Mouse (Mus musculus) large intestine, adult 2 months (tissue): Measurements from ENCODE around the gene Olfr1441. TPM values are rescaled to one million over a fixed set of nuclear protein-coding genes. Genes with fewer than 3 reads are reported as not detected.

Experiments
- DNase-seq: peaks from one replicate; pipeline ENCODE4 v3.0.0-alpha.2; 2012; ENCODE audit warnings: low read depth, low spot score
- WGBS: fragments of 180-500 bp; shearing (Covaris S2); methylation state at CpG from one replicate; pipeline ENCODE4 v1.1.7; 2018; 5-methylcytosine and 5-hydroxymethylcytosine counted together
- polyA plus RNA-seq: library from polyadenylated mRNA; depleted of rRNA; stranded (reverse); fragments of >200 nt; gene quantifications from 2 replicates; pipeline ENCODE4 v1.2.3, GENCODE M21; 2012; rRNA removed

Gene Olfr1441
- not detected in 2 replicates for polyA plus RNA-seq

- no peak for DNase-seq
Measured at GRCm38 (mm10) chr19:12417361-12417760, at the start of gene Olfr1441. TSS of gene Olfr1441 (plus strand) at chr19:12417433.

DNA sequence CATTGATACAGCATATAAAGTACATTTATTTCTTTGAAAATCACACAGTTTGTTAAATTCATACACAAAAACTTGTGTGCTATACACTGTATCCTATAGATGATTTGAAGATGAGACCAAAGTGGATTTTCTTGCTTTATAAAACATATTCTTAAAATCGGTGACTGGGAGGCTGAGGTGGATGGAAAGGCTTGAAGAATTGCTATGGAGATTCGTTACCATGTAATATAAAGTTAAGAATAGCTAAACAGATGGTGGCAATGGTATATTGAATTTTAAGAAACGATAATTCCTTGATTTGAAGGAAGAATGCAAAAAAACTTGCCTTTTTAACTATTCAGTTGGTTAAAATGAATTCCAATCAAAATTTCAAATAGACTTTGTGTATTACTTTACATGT lies 44.2 kb upstream of the Olfr1441 start:
- 67% methylated on average over 3 of the region's 3 CpGs for WGBS
- no peak for DNase-seq

DNA sequence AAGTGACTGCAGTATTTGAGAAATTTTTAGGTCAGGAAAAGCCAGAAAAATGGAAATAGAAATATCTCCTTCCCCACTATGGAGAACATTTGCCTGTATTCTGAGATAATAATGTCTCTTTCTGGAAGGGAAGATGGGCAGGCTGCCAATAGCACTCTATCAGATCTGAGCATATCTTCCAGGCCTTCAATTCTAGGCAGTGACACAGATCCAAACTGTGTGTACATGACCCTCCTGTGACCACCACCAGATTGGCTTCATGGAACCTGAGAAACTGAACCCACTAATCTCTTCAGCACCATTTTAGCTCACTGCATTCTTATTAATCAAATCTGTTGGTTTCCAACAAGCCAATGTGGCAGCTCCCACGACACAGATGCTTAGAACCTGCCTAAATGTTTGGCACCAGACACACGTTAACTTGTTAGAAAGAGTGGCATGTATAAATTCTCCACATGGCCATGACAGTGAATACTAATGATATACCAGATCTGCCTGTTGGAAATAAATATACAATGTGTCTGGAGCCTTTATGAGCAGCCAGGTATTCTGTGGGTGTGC lies 42.7 kb upstream of the Olfr1441 start:
- DNase-seq = no peak
- WGBS = 58% methylated on average over 2 of the region's 2 CpGs

DNA sequence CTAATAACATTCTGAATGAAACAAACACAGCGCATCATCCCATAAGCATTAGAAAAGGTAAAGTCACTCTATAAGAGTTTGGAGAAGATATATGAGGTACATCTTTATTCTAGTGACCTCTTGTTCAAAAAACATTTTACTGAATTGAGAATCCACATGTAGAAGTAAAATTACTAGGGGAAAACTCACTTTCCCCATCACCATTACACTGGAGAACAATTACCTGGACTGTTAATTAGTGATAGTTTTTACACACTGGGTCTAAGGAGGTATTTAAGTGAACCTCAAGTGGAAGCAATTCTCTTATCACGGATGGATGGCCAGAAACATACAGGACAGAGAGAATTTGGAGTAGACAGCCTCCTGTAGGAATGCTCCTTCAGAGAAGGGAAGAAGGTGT lies 30.3 kb upstream of the Olfr1441 start, which contains the start of gene Olfr1440:
Gene Olfr1440, plus strand, starts transcription at position 301 of the 400 bp plus-strand sequence.
- 80% methylated on average over 2 of the region's 2 CpGs for WGBS
- no peak for DNase-seq

DNA sequence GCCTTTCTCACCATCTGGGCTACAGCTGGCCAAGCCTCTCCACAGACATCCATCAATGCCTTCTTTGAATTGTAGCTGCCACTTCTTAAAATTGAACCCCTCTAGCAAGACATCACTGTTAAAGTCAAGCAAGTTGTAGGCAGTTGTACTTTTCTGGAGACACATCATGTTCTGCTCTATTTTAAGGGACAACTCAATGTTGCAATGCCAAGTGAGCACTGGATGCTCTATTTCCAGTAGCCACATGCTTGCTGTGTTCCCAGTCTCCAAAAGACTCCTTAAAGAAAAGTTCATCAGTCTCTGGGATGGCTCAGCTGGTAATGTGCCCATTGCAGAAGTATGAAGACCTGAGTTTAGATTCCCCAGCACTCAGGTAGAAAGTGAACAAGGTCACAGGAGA lies 3.5 kb upstream of the Olfr1441 start:
- DNase-seq = no peak

DNA sequence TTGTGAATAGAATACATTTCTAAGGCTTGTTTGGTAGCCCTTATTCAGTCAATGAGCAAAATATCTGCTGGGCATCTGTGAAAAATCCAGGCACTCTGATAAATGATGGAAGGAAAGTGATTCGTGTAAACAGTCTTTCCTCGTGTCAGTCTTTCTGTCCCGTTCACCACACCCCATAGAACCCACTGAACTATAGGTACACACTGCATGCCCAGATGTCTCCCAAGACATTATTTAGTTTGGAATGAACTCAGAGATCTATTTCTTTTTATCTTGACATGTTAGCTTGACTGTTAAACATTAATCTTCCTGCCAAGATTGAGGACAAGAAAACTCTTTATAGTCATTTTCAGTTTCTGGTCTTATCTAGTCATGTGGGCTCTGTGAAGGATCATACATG lies 1.1 kb downstream of the Olfr1441 start:
- no peak for DNase-seq
- WGBS = 18% methylated on average over 3 of the region's 3 CpGs

- WGBS = 77% methylated on average over 6 of the region's 6 CpGs
- no peak for DNase-seq
Measured at GRCm38 (mm10) chr19:12420555-12420954, 3.3 kb downstream of the Olfr1441 start.

DNA sequence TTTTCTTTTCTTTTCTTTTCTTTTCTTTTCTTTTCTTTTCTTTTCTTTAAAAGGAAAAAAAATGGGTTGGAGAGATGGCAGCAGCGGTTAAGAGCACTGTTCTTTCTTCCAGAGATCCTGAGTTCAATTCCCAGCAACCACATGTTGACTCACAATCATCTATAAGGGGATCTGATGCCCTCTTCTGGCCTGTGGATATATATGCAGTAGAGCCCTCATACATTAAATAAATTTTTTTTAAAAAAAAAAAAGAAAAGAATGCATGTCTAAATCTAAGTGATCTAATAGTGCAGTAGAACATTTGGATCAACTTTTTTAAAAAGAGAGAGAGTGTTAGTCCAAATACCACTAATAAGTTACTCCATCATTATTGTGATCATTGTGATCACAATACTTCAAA lies 4.4 kb downstream of the Olfr1441 start:
- 90% methylated on average over 1 of the region's 1 CpGs for WGBS
- no peak for DNase-seq

GRCm38 (mm10) chr19:12427101-12427500 lies 9.9 kb downstream of the Olfr1441 start:
- no peak for DNase-seq
- 75% methylated on average over 5 of the region's 5 CpGs for WGBS

- no peak for DNase-seq
- WGBS = 94% methylated on average over 6 of the region's 6 CpGs
Measured at GRCm38 (mm10) chr19:12427605-12428004, 10.4 kb downstream of the Olfr1441 start, which contains the start of gene Pfpl. TSS of gene Pfpl (plus strand) at chr19:12427905.

DNA sequence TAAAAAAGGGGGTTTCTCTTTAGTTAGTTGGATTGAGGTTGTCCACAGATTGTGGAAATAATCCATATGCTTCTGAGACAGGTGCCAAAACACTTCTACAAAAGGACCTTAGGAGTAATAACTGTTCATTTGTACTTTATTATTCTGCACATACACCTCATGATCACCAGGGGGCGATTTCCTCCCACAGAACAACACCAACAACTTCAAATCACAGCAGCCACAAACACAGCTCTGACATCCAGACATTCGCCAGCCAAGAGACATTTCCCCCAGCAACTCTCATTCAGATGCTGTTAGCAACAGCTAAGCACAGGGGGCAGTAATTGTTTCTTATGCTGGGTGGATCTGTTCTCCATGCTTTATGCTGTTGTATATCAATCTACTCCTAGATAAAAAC lies 15.8 kb downstream of the Olfr1441 start:
- no peak for DNase-seq
- WGBS = 3% methylated on average over 2 of the region's 2 CpGs

- 79% methylated on average over 4 of the region's 4 CpGs for WGBS
- no peak for DNase-seq
Measured at GRCm38 (mm10) chr19:12435011-12435416, 17.8 kb downstream of the Olfr1441 start.

GRCm38 (mm10) chr19:12435750-12436524 lies 18.7 kb downstream of the Olfr1441 start:
- WGBS = 63% methylated on average over 4 of the region's 4 CpGs
- DNase-seq = no peak

DNA sequence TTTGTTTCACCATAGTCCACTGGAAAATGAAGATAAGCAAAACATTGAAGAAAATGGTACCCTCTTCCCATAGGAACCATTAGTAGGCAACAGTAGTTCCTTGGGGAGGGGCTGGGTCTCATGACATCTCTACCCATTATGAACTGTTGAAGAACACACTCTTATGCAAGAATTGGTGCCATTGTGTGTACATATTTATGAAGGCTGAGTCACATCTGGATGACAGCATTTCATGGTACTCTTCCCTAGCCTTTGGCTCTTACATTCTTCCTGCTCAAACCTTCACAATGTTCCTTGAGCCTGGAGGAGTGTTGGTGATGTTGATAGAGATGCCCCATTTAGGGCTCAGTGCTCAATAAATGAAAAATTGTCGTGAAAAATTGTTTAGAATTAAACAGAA lies 22.3 kb downstream of the Olfr1441 start:
- 45% methylated on average over 1 of the region's 1 CpGs for WGBS
- DNase-seq = no peak

- DNase-seq = no peak
- WGBS = 50% methylated on average over 5 of the region's 5 CpGs
Measured at GRCm38 (mm10) chr19:12440103-12440725, 23.0 kb downstream of the Olfr1441 start.

- 73% methylated on average over 4 of the region's 4 CpGs for WGBS
- DNase-seq = no peak
Measured at GRCm38 (mm10) chr19:12442560-12442959, 25.3 kb downstream of the Olfr1441 start.

- WGBS = 65% methylated on average over 3 of the region's 3 CpGs
- DNase-seq = no peak
Measured at GRCm38 (mm10) chr19:12445014-12445413, 27.8 kb downstream of the Olfr1441 start.

- no peak for DNase-seq
Measured at GRCm38 (mm10) chr19:12457401-12458066, 40.3 kb downstream of the Olfr1441 start.

GRCm38 (mm10) chr19:12459516-12459915 lies 42.3 kb downstream of the Olfr1441 start:
- WGBS = 67% methylated on average over 4 of the region's 4 CpGs
- DNase-seq = no peak

More at GRCm38 (mm10) chr19:12457401-12458066, 40.3 kb downstream of the Olfr1441 start:
- WGBS = 42% methylated on average over 12 of the region's 12 CpGs
